Mouse (Mus musculus) layer of hippocampus, postnatal 36 days (tissue): ENCODE measurements around the gene Cmpk1. TPM values are rescaled to one million over a fixed set of nuclear protein-coding genes. Genes with fewer than 3 reads are reported as not detected.
"Not testable (repeated sequence)": the region's sequence is repeated elsewhere in the genome, so short reads cannot be mapped to it uniquely, and the experiment has no call there.

ENCODE experiments used
- DNase-seq, 2 experiments: peaks; one replicate each; pipeline ENCODE4 v3.0.0; 2022
- total RNA-seq, 2 experiments: library from RNA; stranded (reverse); gene quantifications; 2 replicates each; pipeline ENCODE4 v1.2.3; 2021

Gene Cmpk1
- 10 to 100 TPM; 62.8 to 70.5 TPM for total RNA-seq

- DNase-seq: peak; percentile 78 to 79
Measured at GRCm38 (mm10) chr4:114986591-114987432, at the start of gene Cmpk1. Gene Cmpk1 (minus strand): TSS chr4:114987241.

GRCm38 (mm10) chr4:115035043-115035442 is 48.0 kb upstream of the Cmpk1 start:
- no peak for DNase-seq

DNA sequence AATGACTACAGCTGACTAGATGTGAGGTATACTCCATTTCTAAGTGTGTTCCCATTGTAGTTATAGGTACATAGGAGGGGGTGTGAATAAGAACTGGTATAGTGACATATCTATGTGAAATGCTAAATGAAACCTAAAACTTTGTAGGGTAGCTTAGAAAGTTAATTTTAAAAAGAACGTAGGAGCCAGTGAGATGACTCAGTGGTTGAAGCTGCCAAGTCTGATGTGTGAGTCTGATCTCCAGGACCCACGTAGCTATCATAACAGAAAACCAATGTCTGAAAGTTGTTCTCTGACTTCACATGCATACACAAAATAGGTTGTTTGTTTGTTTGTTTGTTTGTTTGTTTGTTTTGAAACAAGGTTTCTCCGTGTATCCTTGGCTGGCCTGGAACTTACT is 33.0 kb upstream of the Cmpk1 start:
- no peak for DNase-seq

DNA sequence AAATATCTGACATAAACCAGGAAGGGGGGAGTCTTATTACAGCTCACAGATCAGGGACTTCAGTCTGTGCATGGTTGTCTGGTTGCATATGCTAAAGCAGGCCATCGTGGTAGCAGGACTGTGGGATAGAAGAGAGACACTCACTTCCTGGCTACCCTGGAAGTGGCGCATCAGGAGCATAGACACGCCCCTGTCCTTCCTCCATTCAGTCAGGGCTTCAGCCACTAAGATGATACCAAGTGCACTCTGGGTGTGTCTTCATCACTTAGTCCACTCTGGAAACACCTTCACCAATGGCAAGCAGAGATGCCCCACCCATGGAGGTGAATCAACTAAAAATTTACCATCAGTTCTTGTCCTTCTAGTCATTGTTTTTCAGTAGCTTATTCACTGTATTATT is 27.2 kb upstream of the Cmpk1 start:
- no peak for DNase-seq

GRCm38 (mm10) chr4:115000429-115000795 is 13.4 kb upstream of the Cmpk1 start:
- no peak for DNase-seq

- peak; percentile 93 to 96 for DNase-seq
Measured at GRCm38 (mm10) chr4:114999773-115000428, 12.9 kb upstream of the Cmpk1 start, which contains the start of gene Stil. Gene Stil (plus strand): TSS chr4:115000159.

DNA sequence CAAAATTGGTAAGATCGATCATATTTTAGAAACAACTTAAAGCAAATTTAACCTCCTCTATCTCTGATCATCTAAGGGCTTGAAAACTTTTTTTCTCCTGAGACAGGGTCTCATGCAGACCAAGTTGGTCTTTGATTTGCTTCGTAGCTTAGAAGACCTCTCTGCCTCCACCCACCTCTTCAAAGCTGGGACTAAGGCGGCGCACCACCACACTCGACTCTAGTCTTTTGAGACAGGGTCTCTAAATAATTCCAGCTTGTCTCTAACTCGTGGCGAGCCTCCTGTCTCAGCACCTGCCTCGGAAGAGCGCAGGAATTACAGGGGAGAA is 12.4 kb upstream of the Cmpk1 start:
- DNase-seq: no peak

GRCm38 (mm10) chr4:114997051-114997450 is 10.0 kb upstream of the Cmpk1 start:
- DNase-seq: no peak

DNA sequence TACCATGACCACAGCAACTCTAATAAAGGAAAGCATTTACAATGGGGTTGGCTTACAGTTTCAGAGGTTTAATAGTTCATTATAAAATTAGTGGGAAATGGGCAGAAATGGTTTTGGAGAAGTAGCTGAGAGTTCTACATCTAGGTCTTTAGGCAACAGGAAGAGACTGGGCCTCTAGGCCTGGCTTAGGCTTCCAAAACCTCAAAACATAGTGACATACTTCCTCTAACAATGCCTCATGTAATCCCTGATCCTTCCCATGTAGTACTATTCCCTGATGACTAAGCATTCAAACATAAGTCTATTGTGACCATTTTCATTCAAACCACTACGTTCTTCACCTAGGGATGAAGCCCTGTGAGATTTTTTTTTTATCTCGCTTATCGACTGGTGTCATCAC is 7.2 kb upstream of the Cmpk1 start:
- DNase-seq: no peak

DNA sequence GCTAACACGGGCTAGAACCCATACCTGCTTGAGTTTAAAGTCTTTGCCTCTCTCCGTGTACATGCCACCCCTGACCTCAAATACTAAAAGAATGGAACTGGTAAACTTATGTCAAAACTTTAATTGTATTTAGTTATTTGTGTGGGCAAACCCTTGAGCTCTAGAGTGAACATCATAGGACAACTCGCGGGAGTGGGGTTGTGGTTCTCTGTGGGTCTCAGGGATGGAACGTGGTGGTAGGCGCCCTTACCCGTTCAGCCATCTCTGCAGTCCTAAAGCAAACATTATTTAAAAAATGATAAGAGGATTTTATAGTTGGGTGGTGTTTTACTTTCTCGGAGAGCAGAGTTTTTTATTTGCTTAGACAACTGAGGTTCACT is 840 bp downstream of the Cmpk1 start:
- no peak for DNase-seq

- no peak for DNase-seq
Measured at GRCm38 (mm10) chr4:114983020-114983419, 4.0 kb downstream of the Cmpk1 start.

DNA sequence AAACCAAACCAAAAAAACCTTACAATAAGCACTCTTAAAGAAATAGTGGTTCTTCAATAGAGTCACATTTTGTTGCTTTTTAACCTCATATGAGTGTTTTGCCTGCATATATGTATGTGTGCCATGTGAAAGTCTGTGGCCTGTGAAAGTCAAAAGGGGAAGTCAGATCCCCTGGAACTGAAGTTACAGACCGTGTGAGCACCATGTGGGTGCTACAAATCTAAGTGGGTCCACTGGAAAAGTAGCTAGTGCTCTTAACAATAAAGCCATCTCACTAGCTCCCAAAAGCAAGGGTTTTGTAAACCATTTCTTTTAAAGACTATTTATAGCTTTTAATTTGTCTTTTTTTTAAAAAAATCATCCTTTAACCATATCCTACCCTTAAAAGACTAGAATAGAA is 4.4 kb downstream of the Cmpk1 start:
- no peak for DNase-seq

- no peak for DNase-seq
Measured at GRCm38 (mm10) chr4:114973229-114973740, 13.8 kb downstream of the Cmpk1 start.

DNA sequence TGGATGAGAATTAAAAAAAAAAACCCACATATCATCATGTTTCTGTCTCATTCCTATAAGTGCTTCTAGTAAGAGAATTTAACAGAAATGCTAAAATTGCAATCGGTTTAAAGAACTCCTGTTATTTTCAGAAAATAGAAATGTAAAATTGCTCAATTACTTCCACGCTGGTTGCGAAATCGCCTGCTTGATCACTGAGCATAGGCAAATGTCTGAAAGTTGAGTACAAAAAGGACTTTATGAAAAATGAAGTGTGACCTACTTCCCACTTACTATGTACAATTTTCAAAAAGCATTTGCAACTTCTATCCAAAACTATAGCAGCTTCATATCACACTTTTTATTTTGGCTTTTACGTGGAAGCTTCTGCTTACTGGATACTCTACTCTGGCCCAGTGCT is 16.3 kb downstream of the Cmpk1 start:
- no peak for DNase-seq

DNA sequence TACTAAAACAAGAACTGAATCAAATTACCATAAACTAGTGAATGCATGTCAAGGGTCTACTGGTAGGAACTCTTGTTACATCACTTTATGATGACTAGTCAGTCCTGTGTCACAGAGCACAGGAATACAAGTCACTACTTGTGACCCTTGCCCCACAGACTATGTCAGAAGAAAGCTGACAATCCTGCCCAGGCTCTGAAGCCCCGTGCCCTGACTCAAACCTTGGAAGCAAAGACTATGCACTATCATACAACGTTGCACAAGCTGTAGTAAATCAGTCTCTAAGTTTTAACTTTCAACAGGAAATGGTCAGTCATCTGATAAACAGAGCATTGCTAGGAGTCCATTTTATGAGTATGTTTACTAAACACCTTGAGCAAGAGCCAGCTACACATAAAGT is 26.2 kb downstream of the Cmpk1 start:
- not testable (repeated sequence) for DNase-seq

DNA sequence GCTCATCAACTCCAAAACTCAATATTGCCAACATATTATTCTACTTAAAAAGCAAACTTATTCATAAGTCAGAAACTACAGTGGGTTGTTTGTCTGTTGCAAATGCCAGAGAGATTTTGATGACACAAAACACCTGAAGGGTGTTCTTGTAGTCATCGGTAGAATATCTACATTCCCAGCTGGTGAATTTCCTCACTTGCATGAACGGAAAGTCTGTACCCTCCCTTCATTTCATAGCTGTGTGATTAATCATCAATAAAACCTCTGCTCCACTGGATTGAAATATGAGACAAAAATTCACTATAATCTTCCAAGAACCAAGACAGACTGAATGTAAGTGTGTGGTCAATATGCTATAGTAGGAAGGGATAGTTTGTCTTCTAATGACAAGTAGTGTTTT is 27.5 kb downstream of the Cmpk1 start:
- DNase-seq: no peak

DNA sequence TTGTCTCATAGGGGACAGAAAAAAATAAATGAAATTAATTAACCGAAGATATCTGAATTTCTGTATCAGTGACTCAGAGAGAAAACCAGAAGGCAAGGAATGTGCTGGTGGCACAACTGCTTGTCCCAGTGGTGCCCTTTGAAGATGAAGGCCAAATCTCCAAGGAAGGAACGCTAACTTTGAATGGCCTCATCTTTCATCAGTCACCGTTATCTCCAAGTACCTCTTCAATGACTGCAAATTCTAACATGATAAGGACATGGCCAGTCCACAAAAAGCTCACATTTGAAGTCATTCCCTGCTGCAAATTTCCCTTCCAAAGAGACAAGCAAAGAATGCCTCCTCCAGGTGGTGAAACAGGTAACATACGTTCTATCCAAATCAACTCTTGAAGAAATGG is 28.3 kb downstream of the Cmpk1 start:
- DNase-seq: no peak

DNA sequence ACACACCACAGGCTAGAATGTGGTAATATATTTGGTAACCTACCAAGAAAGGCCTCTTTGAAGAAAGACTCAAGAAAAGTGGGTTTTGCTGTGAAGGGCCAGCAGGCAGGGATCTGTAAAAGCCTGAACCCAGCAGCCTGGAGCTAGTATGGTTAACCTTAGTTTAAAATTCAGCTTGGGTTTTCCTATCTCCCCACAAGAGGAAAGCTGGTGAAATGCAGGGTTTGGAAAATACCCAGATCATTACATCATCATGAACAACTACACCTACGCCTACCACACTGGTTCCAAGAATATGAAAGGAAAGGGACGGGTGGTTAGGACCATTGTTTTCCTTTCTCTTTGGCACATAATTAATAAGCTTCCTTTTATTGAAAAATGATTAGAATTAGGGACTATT is 28.8 kb downstream of the Cmpk1 start:
- DNase-seq: no peak

- no peak for DNase-seq
Measured at GRCm38 (mm10) chr4:114957403-114957802, 29.6 kb downstream of the Cmpk1 start.

DNA sequence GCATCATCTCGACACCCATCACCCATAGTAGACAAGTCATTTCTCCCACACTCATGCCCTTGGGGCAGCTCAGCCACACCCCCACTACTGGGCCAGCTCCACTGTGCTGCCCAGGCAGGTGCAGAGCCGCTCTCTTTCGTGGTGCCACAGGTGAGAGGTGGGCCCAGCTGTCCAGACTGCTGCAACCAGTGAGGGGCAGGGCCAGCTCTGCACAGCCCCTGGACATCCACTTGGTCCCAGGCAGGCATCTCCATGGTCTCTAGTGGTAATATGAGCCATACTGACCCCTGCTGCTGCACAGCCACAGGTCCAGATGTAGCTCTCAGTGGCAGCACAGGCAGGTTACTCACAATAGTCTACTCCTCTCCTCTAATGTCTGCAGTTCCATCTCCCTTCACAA is 33.9 kb downstream of the Cmpk1 start:
- DNase-seq: no peak

- DNase-seq: no peak
Measured at GRCm38 (mm10) chr4:114947852-114948481, 39.1 kb downstream of the Cmpk1 start.

- peak; percentile 83 to 86 for DNase-seq
Measured at GRCm38 (mm10) chr4:114947395-114947794, 39.6 kb downstream of the Cmpk1 start.

GRCm38 (mm10) chr4:114946416-114946815 is 40.6 kb downstream of the Cmpk1 start:
- DNase-seq: no peak

- DNase-seq: no peak
Measured at GRCm38 (mm10) chr4:114945021-114945420, 42.0 kb downstream of the Cmpk1 start.
